Mouse (Mus musculus) ovary, adult 18-20 months (tissue): ENCODE measurements around the gene Fnbp1.

Experiments
- DNase-seq: peaks from one replicate; pipeline ENCODE4 v3.0.0; 2022; ENCODE audit warnings: low spot score, mixed read lengths

The Fnbp1 gene

DNA sequence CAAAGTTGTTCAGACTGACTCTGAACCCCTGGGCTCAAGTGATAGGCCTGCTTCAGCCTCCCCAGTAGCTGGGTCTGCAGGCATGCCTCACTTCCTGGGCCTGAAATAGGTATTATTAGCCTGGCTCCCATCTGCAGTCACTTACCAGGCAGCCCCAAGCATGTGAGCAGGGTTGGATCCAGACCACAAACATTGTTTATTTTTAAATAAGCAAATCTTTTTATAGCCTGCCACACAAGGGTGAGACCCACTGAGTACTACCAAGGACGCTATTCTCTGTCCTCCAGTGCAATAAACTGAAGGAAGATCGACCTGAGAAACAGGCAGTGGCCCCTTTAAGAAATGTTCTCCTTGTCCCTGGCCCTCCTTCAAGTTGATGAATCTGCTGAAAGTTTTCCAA, 17.1 kb downstream of the Fnbp1 start:
- DNase-seq: no peak

DNA sequence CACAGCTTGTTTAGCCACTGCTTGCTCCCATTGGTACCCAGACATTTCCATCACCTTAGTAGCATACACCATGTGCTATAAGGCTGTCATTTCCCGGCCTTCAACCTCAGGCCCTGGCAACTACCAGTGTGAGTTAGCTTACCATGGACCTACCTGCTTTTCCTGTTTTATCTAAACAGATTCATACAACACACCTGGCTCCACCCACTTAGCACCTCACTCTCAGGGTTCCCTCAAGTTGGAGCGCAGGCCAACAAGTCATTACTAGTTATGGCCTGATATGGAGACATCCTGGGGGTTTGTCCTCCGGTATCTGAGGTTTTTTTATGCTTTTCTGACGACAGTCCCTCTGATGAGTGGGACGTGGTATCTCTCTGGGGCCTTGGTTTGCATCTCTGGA, 18.3 kb downstream of the Fnbp1 start:
- no peak for DNase-seq

DNA sequence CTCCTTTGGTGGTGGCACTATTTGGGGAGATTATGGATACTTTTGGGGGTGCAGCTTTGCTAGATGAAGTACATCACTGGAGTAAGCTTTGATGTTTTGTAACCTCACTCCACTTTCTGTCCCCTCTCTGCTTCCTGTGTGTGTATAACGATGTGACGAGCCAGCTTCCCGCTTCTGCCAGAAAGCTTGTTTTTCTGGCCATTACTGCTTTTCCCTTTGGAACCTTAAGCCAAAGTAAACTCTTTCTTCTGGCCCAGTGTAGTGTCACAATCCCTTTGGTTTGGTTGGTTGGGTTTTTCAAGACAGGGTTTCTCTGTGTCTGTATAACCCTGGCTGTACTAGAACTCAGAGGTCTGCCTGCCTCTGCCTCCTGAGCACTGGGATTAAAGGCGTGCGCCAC, 19.0 kb downstream of the Fnbp1 start:
- no peak for DNase-seq

DNA sequence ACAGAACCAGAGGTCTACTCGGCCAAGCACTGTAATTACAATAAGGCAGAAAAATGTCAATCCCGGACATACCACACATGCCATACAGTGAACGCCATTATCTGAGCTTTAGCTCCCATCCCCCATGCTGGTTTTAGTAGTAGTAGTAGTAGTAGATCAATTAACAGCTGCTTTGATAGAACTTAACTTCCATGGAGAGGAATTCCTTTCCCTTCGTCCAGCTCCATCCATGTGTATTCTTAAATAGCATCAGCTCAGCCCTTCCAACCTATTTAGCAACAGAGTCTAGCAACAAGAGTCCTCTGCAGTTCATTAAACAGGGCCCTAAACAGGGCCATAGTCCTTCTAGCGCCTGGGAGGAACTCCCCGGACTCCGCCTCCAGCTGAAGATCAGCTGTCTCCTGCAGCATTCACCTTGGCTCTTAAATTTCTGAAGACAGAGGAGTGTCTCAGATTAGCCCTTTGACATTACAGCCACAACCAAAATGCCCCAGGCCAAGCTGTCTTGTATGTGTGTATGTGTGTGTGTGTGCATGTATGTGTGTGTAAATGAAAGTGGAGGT, 20.6 kb downstream of the Fnbp1 start:
- DNase-seq: no peak

DNA sequence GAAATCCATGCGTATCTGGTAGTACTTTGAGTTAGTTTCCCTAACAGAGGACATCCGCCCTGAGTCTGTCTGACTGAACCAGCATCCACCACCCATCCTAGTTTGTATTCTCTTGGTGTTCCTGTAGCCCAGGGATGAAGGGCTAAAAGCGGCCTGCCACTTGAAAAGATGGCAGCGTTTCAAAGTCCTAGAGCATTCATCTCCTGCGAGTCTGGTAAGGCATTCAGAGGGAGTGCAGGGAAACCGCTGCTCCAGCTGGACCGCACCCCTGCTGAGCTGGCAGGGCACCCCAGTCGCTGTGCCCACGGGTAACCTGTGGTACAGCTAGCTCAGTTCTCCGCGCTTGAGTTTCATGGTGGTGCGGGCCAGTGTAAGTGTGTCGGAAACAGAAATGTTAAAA, 22.0 kb downstream of the Fnbp1 start:
- DNase-seq: no peak

DNA sequence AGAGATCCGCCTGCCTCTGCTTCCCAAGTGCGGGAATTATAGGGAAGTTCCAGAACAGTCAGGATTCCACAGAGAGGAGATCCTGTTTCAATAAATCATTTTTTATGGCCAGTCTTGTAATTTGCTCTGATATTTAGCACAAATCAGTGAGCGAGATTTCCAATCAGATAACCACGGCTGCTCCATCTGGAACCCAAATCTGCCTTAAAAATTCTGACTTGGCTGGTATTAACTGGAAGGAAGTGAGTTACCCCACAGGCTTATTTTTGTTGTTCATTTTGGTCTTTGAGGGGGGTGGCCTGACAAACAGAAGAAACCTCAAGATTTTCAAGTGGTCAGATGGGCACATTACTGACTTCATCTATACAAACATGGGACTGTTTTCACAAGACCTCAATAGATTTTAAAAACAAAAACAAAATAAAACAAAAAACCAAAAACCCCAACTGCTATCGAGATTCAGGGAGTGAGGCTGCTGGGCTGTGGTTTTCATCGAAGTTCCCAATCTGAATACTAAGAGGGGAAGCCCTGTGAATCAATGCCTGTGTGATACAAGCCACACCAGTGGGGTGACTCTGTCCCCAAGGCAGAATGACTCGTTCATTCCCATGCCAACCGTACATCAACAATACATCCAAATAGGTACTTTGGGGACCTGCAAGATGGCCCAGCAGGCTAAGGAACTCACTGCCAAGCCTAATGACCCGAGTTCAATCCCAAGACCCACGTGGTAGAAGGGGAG, 23.0 kb downstream of the Fnbp1 start:
- no peak for DNase-seq

DNA sequence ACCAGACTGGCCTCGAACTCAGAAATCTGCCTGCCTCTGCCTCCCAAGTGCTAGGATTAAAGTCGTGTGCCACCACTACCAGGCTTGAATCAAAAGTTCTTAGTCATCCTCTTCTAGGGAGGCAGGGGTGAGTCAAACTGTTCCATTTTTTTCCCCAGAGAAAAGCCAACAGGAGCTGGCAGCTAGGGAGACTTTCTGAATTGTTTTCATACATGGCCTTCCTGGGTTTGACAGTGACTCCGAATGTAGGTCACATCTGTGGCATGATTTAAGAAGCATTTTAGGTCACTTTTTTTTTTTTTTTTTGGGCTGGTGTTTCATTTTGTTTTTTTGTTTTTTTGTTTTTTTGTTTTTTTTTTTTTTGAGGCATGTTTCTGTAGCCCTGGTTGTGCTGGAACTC, 23.6 kb downstream of the Fnbp1 start:
- DNase-seq: no peak

DNA sequence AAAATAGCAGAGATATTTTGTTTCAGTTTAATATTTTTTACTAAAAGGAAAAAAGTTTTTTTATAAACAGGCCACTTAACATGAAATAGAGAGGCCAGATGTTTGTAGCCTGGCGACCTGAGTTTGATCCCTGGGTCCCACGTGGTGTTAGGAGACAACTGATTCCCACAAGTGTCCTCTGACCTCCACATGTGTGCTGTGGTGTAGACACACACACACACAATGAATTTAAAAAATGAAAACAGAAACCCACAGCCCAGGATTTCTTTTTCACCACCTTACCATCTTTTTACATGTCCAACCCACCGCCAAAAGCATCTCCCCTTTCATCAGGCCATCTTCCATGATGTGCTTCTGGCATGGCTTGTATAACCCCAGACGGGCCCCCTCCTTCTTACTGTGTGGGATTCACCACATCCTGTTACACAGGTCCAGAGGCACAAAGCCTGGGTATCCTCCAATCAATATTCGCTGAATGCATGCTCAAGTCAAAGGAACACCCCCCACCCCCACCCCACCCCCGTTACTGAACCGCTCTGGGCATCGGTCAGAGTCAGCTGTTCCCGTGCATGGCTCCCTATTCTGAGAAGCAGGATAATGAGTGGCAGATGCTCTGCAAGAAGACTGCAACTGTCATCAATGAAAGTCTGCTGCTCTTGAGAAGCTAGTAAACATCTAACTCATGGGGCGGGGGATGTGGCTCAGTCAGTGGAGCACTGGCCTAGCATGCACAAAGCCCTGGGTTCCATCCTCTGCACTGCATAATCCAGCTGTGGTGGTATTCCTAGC, 25.7 kb downstream of the Fnbp1 start:
- DNase-seq: no peak

DNA sequence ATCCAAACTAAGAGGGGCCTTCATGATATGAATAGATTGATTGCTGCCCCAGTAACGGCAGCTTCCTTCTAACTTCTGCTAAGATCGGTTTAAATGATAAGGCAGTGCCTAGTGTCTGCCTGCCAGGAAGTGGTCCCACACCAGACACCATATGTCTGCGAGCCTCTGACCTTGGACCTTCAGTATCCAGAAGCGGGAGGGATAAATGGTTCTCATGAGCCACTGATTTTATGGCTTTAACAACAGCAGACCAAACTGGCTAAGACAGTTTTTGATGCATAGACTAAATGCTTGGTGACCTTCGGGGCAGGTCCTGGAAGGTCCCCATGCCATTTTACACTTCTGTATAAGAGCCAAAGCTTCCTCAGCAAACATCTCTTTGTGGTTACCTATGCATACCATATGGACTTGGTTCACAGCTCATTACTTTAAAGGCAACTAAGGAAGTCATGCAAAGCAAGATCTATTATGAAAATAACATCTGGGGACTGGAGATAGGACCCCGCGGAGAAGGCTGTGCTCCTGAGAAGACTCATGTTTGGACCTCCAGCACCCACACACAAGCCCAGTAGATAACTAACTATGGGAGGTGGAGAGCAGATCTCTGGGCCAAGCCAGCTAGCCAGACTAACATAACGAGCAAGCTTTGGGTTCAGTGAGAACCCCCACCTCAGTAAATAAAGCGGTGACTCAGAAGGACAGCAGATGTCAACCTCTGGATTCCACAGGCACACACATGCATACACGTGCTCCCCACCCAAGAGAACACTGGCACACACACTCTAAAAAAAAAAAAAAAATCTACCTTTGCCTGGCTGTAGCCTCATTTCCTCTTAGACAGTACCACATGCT, 26.5 kb downstream of the Fnbp1 start:
- DNase-seq: no peak

DNA sequence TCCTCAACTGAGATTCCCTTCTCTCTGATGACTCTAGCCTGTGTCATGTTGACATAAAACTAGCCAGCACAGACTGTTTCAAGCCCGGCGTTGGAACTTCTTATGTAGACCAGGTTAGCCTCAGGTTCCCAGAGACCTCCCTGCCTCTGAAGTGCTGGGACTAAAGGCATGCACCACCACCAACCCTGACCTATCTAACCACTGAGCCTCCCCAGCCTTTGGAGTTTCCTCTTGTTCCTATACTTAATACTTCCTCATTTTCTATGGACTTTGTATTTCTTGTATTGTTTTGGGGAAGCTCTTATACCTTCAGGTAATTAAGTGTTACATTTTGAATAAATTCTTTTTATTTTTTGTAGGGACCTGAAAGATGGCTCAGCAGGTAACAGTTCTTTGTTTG, 27.6 kb downstream of the Fnbp1 start:
- no peak for DNase-seq

DNA sequence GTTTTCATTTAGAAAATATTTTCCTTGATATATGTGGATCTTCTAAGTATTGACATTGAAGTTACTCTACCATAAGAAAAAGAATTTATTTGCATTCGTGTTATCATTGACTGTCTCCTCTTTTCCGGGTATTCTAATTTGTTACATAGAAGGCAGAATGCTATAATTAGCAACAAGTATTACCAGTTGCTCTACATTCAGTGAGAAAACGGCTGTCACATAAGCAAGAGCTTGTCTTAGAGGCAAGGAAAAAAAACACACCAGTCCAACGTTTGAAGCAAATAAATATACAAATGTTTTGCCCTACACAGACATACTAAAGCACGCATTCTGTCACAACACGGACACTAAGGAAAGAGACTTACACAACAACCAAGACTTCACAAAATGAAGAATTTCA, 30.1 kb downstream of the Fnbp1 start:
- DNase-seq: no peak

DNA sequence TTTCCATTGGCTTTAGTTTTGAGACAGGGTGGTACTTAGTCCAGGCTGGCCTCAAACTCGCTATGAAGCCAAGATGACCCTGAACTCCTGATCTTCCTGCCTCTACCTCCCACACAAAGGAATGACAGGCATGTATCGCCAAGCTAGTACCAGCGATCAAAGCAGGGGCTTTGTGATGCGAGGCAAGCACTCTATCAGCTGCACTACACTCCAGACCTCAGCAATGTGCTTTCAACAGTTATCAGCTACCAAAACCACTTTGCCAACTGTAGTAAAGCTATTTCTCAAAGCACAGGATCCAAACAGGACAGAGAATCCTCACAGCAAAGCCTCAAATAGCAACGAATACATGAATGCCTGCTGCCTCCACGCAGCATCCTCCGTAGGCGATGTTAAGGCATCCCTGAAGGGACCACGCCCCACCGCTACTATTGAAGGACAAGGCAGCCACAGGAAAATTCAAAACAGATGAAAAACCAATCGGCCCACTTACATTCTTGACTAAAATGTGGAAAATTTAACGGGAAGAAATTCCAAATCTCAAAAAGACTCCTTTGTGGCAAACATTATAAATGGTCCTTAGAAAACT, 31.8 kb downstream of the Fnbp1 start:
- no peak for DNase-seq

DNA sequence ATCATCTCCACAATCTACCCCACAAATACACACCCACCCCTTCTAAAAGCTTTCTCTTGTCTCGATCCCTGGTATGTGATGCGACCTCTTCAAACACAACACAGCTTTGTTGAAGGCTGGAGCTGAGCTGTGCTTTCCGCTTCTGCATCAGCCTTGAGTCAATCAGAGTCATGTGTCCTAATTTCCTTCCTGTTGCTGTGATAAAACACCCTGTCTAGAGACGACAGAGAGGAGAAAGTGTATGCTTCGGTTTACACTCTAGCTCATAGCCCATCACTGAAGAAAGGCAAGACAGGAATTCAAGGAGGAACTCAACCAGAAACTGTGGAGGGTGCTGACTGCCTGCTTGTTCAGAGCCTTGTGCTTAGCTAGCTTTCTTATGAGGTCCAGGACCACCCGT, 33.6 kb downstream of the Fnbp1 start:
- DNase-seq: no peak

DNA sequence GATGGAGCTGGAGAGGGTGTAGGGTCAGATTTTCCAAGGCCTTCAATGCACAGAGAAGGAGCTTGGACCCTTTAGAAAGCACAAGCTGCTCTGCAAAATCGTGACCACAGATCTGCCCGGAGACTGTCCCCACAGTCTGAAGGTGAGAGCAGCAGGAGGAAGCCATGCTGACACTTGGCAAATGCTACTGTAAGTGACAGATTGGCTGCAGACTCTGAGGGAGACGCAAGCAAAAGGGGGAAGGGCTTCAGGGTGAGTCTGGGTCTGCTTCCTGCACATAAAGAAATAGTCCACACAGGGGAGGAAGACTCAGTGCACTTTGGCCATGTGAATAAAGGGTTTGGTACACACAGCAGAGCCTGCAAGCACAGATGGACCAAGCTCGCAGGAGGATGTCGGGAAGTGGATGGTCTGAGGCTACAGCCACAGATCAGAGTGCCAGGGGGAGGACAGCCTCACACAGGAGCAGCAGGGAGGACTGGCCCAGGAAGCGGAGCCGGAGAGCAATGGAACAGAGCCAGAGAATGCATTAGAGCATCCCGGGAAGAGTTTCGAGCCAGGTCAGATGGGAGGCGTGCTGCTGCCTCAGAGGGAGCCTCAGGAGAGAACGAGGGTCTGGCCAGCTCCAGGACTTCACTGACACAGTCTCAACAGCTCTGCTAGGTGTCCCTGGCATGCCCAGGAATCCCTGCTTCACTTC, 35.0 kb downstream of the Fnbp1 start:
- DNase-seq: no peak

DNA sequence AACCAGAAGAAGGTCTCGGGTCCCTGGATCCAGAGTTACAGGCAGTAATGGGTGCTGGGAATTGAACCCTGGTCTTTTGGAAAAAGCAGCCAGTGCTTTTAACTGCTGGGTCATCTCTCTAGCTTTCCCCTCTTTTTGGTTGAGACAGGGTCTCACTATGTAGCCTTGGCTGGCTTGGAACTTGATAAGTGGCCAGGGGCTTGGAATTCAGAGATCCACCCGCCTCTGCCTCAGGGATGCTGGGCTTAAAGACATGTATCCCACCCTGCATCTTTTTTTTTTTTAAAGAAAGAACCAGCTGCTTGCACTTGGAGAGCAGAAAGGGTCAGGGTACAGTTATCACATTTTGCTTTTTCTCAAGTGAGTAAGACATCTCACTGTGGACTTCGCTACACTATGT, 35.8 kb downstream of the Fnbp1 start:
- no peak for DNase-seq

DNA sequence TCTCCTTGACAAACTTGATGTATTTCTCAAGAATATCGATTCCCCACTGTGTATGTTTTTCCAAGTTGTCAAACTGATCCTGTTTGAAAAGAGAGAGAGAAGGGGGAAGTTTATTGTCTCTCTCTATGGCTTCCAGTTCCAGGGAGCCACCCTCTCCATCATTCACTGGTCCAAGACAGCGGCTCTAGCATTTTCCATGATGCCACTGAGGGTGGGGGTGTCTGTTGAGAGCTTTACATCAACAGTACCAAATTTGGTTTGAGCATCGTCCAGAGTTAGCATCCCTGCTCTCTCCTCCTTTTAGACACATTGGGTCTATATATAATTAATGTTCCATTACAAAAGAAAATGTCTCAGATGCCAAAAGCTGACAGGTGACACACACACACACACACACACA, 36.5 kb downstream of the Fnbp1 start:
- no peak for DNase-seq

DNA sequence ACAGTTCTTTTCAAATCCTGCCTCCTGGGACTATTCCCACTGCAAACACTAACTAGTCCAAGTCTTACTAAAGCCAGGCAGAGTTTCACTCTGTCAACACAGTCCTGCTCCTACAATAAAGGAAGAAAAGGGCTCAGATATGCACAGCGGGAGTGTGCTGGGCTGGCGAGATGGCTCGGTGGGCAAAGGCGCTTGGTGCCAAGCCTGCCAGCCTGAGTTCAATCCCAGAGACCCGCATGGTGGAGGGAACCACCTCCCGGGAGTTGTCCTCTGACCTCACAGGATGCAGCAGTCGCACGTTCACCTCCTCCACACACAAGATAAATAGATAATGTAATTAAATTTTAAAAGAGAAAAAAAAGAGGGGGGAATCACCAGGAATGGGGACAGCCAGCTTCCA, 38.5 kb downstream of the Fnbp1 start:
- no peak for DNase-seq

DNA sequence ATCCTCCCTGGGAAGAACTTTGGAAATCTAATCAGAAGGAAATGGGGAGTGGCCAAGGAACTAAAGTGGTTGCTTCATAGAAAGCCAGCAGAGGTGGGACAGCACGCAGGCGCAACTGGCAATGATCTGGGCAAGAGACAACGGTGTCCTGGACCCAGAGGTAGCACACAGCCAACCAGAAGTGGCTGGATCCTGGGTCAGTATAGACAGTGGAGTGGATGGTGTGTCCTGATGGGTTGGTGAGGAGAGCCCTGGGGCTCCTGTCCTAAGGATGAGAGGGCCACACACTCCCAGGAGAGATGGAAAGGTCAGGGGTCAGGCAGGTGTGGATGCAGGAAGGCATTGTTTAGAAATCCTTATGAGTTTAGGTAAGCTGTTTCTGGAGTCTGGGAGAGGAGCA, 40.5 kb downstream of the Fnbp1 start:
- DNase-seq: no peak

DNA sequence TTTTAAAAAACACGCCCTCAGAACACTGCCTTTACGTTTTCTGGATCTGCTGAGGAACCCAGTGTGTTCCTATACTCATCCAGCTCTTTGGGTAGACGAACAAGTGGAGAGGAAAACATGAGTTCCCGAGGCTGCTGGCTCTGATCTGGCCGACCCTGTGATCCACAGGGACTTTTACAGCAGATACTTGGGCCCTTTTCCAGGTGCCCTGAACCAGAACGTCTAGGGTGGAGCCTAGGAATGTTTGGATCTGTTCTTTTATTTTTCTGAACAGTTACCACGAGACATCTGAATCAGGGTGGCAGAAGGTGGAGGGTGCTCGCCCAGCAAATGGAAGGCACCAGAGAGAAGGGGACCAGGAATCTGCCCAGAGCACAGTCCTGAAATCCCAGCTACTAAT, 42.7 kb downstream of the Fnbp1 start:
- DNase-seq: no peak

DNA sequence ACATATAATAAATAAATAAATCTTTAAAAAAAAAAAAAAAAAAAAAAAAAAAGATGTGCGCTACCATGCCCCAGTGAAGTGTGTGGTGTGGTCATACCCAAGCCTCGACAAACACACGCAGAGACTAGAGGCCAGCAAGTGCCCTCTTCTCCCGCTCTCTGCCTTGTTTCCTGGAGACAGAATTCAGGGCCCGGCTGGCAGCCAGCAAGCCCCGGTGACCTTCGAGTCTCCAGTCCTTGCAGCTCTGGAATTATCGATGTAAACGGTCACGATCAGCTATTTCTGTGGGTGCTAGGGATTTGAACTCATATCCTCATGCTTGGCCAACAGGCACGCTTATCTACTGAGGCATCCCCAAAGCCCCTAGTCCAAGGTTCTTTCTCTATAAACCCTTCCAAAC, 43.2 kb downstream of the Fnbp1 start:
- DNase-seq: no peak

DNA sequence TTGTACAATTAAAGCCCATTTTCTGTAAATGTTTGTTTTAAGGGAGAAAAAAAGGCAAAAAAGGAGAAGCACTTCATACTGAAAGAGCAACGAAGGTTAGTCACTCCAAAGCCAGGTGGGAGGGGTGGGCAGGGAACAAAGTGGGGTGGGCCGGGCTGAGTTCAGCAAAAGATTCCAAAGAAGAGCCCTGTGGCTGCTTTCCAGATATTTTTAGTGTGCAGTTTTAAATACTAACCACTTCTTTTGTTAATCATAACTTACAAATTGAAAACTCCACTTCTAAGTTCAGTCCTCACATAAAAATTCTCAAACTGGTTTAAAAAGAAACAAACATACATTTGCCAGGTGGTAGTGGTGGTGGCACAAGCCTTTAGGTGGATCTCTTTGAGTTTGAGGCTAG, 44.5 kb downstream of the Fnbp1 start:
- no peak for DNase-seq

DNA sequence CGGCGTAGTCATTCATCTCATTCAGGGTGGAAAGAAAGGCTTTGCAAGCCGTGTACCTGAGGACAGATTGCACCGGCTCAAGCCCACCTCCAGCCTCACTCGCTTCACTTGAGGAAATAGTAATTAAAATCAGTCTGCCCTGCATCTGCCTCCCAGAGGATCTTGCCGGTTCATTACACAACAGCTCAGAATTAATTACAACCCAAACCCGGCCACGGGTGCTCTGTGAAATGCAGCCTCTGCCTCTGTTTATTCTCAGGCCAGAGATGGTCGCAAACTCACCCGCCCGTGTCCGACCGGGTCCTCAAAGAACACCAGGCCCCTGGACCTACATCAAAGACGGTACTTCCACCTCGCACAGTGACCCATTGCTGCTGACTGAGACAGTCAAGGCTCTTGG, 45.7 kb downstream of the Fnbp1 start:
- DNase-seq: no peak
